Mouse (Mus musculus) limb, embryonic 15.5 days (tissue): ENCODE measurements at regions not wholly inside any gene's neighbourhood (a gene's known extent, or its start where the extent isn't known, plus 50 kb on each side); places are given as distances from the start of the nearest gene placed in this dataset.

Experiments
- ATAC-seq: fragments of 200-750 bp; cut with Nextera tagmentation; 2 replicates; pipeline ENCODE4 v1.8.0; 2017; ENCODE audit warnings: low read depth, moderate TSS enrichment; ENCODE audit not compliant: insufficient number of reproducible peaks, low FRiP score, low TSS enrichment
- H3K27ac ChIP-seq: fragments of 300-500 bp; sonication (generic); 2 replicates; pipeline ENCODE4 v1.5.1; 2015; ENCODE audit warnings: moderate library complexity, mild to moderate bottlenecking, inconsistent platforms
- H3K27me3 ChIP-seq: fragments of 300-500 bp; sonication (generic); 2 replicates; pipeline ENCODE4 v1.6.1; 2015; ENCODE audit warnings: inconsistent platforms
- H3K36me3 ChIP-seq: fragments of 300-500 bp; sonication (generic); 2 replicates; pipeline ENCODE4 v1.6.1; 2015; ENCODE audit warnings: inconsistent platforms
- H3K4me1 ChIP-seq: fragments of 300-500 bp; sonication (generic); 2 replicates; pipeline ENCODE4 v1.6.1; 2015; ENCODE audit warnings: inconsistent platforms
- H3K4me2 ChIP-seq: fragments of 300-500 bp; sonication (generic); 2 replicates; pipeline ENCODE4 v1.6.1; 2015; ENCODE audit warnings: mild to moderate bottlenecking, inconsistent platforms
- H3K4me3 ChIP-seq: fragments of 300-500 bp; sonication (generic); 2 replicates; pipeline ENCODE4 v1.5.1; 2015; ENCODE audit warnings: mild to moderate bottlenecking, inconsistent platforms
- H3K9ac ChIP-seq: fragments of 300-500 bp; sonication (generic); 2 replicates; pipeline ENCODE4 v1.6.1; 2015; ENCODE audit warnings: inconsistent platforms
- H3K9me3 ChIP-seq: fragments of 300-500 bp; sonication (generic); 2 replicates; pipeline ENCODE4 v1.6.1; 2016; ENCODE audit warnings: inconsistent platforms
- WGBS: fragments of 180-500 bp; shearing (Covaris S2); methylation state at CpG from one replicate; pipeline ENCODE4 v1.1.7; 2015; 5-methylcytosine and 5-hydroxymethylcytosine counted together

- no peaks in the 10 kb centered on the region for H3K4me1 ChIP-seq
- 72% methylated on average over 5 of the region's 5 CpGs for WGBS
- ATAC-seq = no peak
These were observed 222.9 kb downstream of the CK137956 start for GRCm38 (mm10) chr4:127747876-127748275.

GRCm38 (mm10) chr4:127736781-127737180 is 234.0 kb downstream of the CK137956 start:
- Histone ChIP-seq H3K4me2 (no peak overlapping the region), H3K36me3 (no peaks in the 10 kb centered on the region), H3K27me3 (no peaks in the 10 kb centered on the region), H3K9me3 (no peaks in the 10 kb centered on the region), H3K9ac (no peak overlapping the region), H3K4me3 (no peak overlapping the region), H3K27ac (no peak overlapping the region), H3K4me1 (0 out of 2 replicates have a peak, but pooled peaks cover 6% of the 10 kb centered on the region)
- no peak for ATAC-seq
- WGBS = 79% methylated on average over 2 of the region's 2 CpGs

More at GRCm38 (mm10) chr4:127747876-127748275, 222.9 kb downstream of the CK137956 start:
- Histone ChIP-seq H3K36me3 (no peaks in the 10 kb centered on the region), H3K4me3 (no peak overlapping the region), H3K27ac (no peak overlapping the region), H3K9me3 (no peaks in the 10 kb centered on the region), H3K4me2 (no peak overlapping the region), H3K27me3 (no peaks in the 10 kb centered on the region), H3K9ac (no peak overlapping the region)

- no peak for ATAC-seq
- whole genome bisulfite sequencing = 40% methylated on average over 5 of the region's 5 CpGs
These were observed 234.6 kb downstream of the CK137956 start for GRCm38 (mm10) chr4:127736151-127736550.

GRCm38 (mm10) chr4:127734641-127735040 is 236.1 kb downstream of the CK137956 start:
- Histone ChIP-seq H3K9ac (no peak overlapping the region), H3K4me2 (no peak overlapping the region), H3K36me3 (no peaks in the 10 kb centered on the region), H3K27ac (no peak overlapping the region), H3K27me3 (no peaks in the 10 kb centered on the region), H3K4me3 (no peak overlapping the region), H3K9me3 (no peaks in the 10 kb centered on the region), H3K4me1 (0 out of 2 replicates have a peak, but pooled peaks cover 6% of the 10 kb centered on the region)
- WGBS = 24% methylated on average over 8 of the region's 8 CpGs
- no peak for ATAC-seq

More at GRCm38 (mm10) chr4:127736151-127736550, 234.6 kb downstream of the CK137956 start:
- Histone ChIP-seq H3K36me3 (no peaks in the 10 kb centered on the region), H3K9ac (no peak overlapping the region), H3K27ac (no peak overlapping the region), H3K4me3 (no peak overlapping the region), H3K9me3 (no peaks in the 10 kb centered on the region), H3K4me1 (0 out of 2 replicates have a peak, but pooled peaks cover 6% of the 10 kb centered on the region), H3K4me2 (no peak overlapping the region), H3K27me3 (no peaks in the 10 kb centered on the region)

GRCm38 (mm10) chr4:127718661-127719060 is 252.1 kb downstream of the CK137956 start:
- ATAC-seq = no peak
- 79% methylated on average over 5 of the region's 5 CpGs for WGBS
- H3K36me3 ChIP-seq = no peaks in the 10 kb centered on the region

GRCm38 (mm10) chr4:127712274-127712673 is 258.5 kb downstream of the CK137956 start:
- Histone ChIP-seq H3K4me2 (no peak overlapping the region), H3K4me1 (no peaks in the 10 kb centered on the region), H3K9ac (no peak overlapping the region), H3K9me3 (no peaks in the 10 kb centered on the region), H3K27ac (no peak overlapping the region), H3K4me3 (no peak overlapping the region), H3K36me3 (no peaks in the 10 kb centered on the region), H3K27me3 (no peaks in the 10 kb centered on the region)
- ATAC-seq = no peak
- WGBS = 82% methylated on average over 10 of the region's 10 CpGs

More at GRCm38 (mm10) chr4:127718661-127719060, 252.1 kb downstream of the CK137956 start:
- no peak overlapping the region for H3K9ac ChIP-seq
- no peaks in the 10 kb centered on the region for H3K4me1 ChIP-seq
- H3K27ac ChIP-seq = no peak overlapping the region
- H3K9me3 ChIP-seq = no peaks in the 10 kb centered on the region
- no peak overlapping the region for H3K4me2 ChIP-seq
- no peak overlapping the region for H3K4me3 ChIP-seq
- no peaks in the 10 kb centered on the region for H3K27me3 ChIP-seq

- WGBS = 54% methylated on average over 4 of the region's 4 CpGs
- Histone ChIP-seq H3K27ac (no peak overlapping the region), H3K4me2 (no peak overlapping the region), H3K9me3 (no peaks in the 10 kb centered on the region), H3K36me3 (no peaks in the 10 kb centered on the region), H3K9ac (no peak overlapping the region), H3K4me1 (no peaks in the 10 kb centered on the region), H3K27me3 (no peaks in the 10 kb centered on the region), H3K4me3 (no peak overlapping the region)
- ATAC-seq = no peak
These were observed 259.9 kb downstream of the CK137956 start for GRCm38 (mm10) chr4:127710816-127711215.

GRCm38 (mm10) chr4:127709746-127710145 is 261.0 kb downstream of the CK137956 start:
- ATAC-seq = no peak
- 73% methylated on average over 6 of the region's 6 CpGs for WGBS

GRCm38 (mm10) chr4:127708186-127708585 is 262.6 kb downstream of the CK137956 start:
- Histone ChIP-seq H3K4me2 (no peak overlapping the region), H3K4me3 (no peak overlapping the region), H3K9me3 (no peaks in the 10 kb centered on the region), H3K4me1 (no peaks in the 10 kb centered on the region), H3K27me3 (no peaks in the 10 kb centered on the region), H3K9ac (no peak overlapping the region), H3K27ac (no peak overlapping the region), H3K36me3 (no peaks in the 10 kb centered on the region)
- WGBS = 65% methylated on average over 3 of the region's 3 CpGs
- no peak for ATAC-seq

More at GRCm38 (mm10) chr4:127709746-127710145, 261.0 kb downstream of the CK137956 start:
- Histone ChIP-seq H3K4me3 (no peak overlapping the region), H3K27ac (no peak overlapping the region), H3K4me1 (no peaks in the 10 kb centered on the region), H3K36me3 (no peaks in the 10 kb centered on the region), H3K27me3 (no peaks in the 10 kb centered on the region), H3K9me3 (no peaks in the 10 kb centered on the region), H3K9ac (no peak overlapping the region), H3K4me2 (no peak overlapping the region)

- ATAC-seq = no peak
- no peak overlapping the region for H3K9ac ChIP-seq
- H3K4me3 ChIP-seq = no peak overlapping the region
- H3K4me2 ChIP-seq = no peak overlapping the region
- H3K27ac ChIP-seq = no peak overlapping the region
- 70% methylated on average over 3 of the region's 3 CpGs for WGBS
- no peaks in the 10 kb centered on the region for H3K36me3 ChIP-seq
- H3K9me3 ChIP-seq = no peaks in the 10 kb centered on the region
- H3K27me3 ChIP-seq = no peaks in the 10 kb centered on the region
- H3K4me1 ChIP-seq = no peaks in the 10 kb centered on the region
These were observed 263.6 kb downstream of the CK137956 start for GRCm38 (mm10) chr4:127707126-127707525.

- no peaks in the 10 kb centered on the region for H3K4me1 ChIP-seq
- H3K9ac ChIP-seq = no peak overlapping the region
- no peak for ATAC-seq
- H3K36me3 ChIP-seq = no peaks in the 10 kb centered on the region
- no peak overlapping the region for H3K27ac ChIP-seq
- no peak overlapping the region for H3K4me3 ChIP-seq
- H3K4me2 ChIP-seq = no peak overlapping the region
- 89% methylated on average over 11 of the region's 11 CpGs for WGBS
- H3K27me3 ChIP-seq = no peaks in the 10 kb centered on the region
- H3K9me3 ChIP-seq = no peaks in the 10 kb centered on the region
These were observed 269.1 kb downstream of the CK137956 start for GRCm38 (mm10) chr4:127701651-127702050.

GRCm38 (mm10) chr4:127689986-127690385 is 280.8 kb downstream of the CK137956 start:
- no peak overlapping the region for H3K4me3 ChIP-seq
- 69% methylated on average over 4 of the region's 4 CpGs for WGBS
- no peak overlapping the region for H3K27ac ChIP-seq
- no peak overlapping the region for H3K4me2 ChIP-seq
- ATAC-seq = no peak
- H3K9ac ChIP-seq = no peak overlapping the region
- H3K9me3 ChIP-seq = no peaks in the 10 kb centered on the region
- no peaks in the 10 kb centered on the region for H3K27me3 ChIP-seq
- no peaks in the 10 kb centered on the region for H3K4me1 ChIP-seq
- no peaks in the 10 kb centered on the region for H3K36me3 ChIP-seq

GRCm38 (mm10) chr4:127685021-127685420 is 285.7 kb downstream of the CK137956 start:
- Histone ChIP-seq H3K4me3 (no peak overlapping the region), H3K4me1 (no peaks in the 10 kb centered on the region), H3K36me3 (no peaks in the 10 kb centered on the region), H3K4me2 (no peak overlapping the region), H3K9me3 (no peaks in the 10 kb centered on the region), H3K9ac (no peak overlapping the region), H3K27me3 (no peaks in the 10 kb centered on the region), H3K27ac (no peak overlapping the region)
- no peak for ATAC-seq
- 70% methylated on average over 3 of the region's 3 CpGs for WGBS
